Mouse (Mus musculus): Measurements from ENCODE around the gene Sun1. TPM values are rescaled to one million over a fixed set of nuclear protein-coding genes. Genes with fewer than 3 reads are reported as not detected.

Gene Sun1
- polyA plus RNA-seq, 1 experiment: 49.0 TPM

DNA sequence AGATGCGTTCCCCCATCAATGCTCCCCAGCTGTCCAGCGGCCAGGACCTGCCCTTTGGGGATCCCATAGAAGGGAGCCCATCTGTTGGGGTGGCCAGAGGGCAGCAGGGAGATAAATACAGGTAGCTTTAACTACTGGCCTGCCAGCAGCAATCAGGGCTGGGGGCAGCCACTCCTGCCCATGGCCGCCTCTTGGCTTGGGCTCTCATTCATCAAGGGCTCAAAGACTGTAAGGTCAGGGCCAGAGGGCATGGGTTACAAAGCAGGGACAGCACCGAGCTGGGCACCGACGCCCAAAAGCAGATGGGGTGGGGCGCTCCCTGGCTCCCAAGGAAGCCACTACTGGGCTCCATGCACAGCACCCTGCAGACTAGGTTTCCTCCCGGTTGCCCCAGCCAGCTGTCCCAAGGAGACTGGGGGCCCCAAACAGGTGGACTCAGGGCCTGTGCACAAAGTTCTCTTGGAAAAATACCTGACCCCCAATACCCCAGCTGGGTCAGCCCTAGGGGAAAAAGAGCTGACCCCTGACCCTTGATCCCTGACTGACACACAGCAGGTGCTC is 71.6 kb downstream of the Sun1 start:
- Histone ChIP-seq H3K4me1 (ENCODE audit: control insufficient read depth, insufficient read depth, low read length) (peaks cover 4% of the 10 kb centered on the region; the same call in 1 of the 2 replicates), H3K27ac (ENCODE audit: insufficient read depth, low read length) (no peak overlapping the region), H3K4me3 (ENCODE audit: insufficient read depth, low read length) (no peak overlapping the region)
- TF ChIP-seq POLR2A (IDR thresholded peaks at IDR 0.05; ENCODE audit: low read depth, low read length) (no peak), CTCF (IDR thresholded peaks at IDR 0.05; ENCODE audit: borderline replicate concordance, insufficient read depth, low read length) (no peak)

DNA sequence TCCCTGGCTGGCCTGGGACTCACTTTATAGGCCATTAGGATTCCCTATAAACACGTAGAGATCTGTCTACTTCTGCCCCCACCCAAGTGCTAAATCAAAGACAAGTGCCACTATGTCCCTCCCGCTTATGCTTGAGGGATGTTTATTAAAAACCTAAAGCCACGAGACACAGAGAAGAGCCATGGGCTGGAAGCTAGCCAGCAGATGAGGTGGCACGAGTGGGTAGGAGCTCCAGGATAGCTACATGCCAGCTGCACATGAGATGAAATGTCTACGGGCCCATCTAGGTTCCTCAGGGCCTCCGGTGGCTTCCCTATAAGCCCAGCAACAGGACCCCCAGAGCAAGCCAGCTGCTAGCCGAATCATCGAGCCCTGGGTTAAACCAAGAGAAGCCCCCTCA is 76.8 kb downstream of the Sun1 start:
- no peak overlapping the region for H3K27ac ChIP-seq (ENCODE audit: insufficient read depth, low read length)
- no peak overlapping the region for H3K4me3 ChIP-seq (ENCODE audit: insufficient read depth, low read length)
- TF ChIP-seq CTCF (IDR thresholded peaks at IDR 0.05; ENCODE audit: borderline replicate concordance, insufficient read depth, low read length): no peak
- no peak for TF ChIP-seq POLR2A (IDR thresholded peaks at IDR 0.05; ENCODE audit: low read depth, low read length)
- no peaks in the 10 kb centered on the region for H3K4me1 ChIP-seq (ENCODE audit: control insufficient read depth, insufficient read depth, low read length)

DNA sequence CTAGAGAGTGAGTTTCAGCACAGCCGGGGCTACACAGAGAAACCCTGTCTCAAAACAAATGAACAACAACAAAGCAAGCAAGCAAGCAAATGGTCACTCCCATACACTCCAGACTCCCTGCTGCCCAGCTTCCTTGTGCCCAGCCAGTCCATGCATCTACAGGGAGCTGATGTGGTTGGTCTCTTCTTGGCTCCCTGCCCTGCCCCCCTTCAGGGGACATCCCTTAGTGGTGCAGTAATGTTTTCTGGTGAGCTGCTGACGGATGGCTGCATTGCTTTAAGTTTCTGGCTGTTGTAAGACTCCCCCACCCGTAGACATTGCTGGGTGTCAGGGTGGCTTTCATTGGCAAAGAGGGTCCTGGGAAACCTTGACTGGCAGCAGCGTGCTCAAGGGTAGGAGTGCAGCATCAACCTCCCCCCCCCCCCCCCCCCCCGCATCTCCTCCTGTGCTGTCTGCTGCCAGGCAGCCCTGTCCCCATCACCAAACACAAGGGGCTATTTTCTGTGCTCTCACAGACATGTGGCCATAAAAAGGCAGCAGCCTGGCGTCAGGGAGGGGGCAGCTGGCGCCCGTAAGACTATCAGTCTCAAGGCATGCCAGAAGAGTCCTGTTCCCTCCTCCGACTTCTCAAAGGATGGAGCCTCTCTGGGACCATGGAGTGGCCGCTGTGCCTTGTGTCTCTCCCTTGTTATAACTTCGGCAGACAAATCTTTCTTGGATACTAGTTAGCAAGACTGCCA is 81.1 kb downstream of the Sun1 start:
- H3K4me1 ChIP-seq (ENCODE audit: control insufficient read depth, insufficient read depth, low read length): no peaks in the 10 kb centered on the region
- TF ChIP-seq POLR2A (IDR thresholded peaks at IDR 0.05; ENCODE audit: low read depth, low read length) (no peak), CTCF (IDR thresholded peaks at IDR 0.05; ENCODE audit: borderline replicate concordance, insufficient read depth, low read length) (no peak)
- H3K4me3 ChIP-seq (ENCODE audit: insufficient read depth, low read length): no peak overlapping the region
- H3K27ac ChIP-seq (ENCODE audit: insufficient read depth, low read length): no peak overlapping the region

DNA sequence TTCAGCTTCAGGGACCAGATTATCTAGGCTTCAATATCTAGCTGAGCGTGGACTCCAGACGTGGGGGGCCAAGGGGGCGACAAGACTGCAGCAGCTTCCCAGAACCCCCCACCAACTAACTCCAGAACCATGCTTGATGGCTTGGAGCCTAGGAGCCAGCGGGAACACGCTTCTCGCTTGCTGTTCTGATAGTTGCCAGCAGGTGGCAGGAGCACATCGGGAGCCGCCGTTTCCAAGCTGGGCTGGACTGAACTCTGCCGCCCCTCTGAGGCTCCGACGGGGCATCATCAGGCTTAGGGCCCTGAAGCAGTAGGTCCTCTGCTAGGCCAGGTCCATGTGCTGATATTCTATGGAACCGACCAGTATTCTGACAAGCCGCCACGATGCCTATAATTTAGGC is 81.8 kb downstream of the Sun1 start:
- H3K4me1 ChIP-seq (ENCODE audit: control insufficient read depth, insufficient read depth, low read length): no peaks in the 10 kb centered on the region

DNA sequence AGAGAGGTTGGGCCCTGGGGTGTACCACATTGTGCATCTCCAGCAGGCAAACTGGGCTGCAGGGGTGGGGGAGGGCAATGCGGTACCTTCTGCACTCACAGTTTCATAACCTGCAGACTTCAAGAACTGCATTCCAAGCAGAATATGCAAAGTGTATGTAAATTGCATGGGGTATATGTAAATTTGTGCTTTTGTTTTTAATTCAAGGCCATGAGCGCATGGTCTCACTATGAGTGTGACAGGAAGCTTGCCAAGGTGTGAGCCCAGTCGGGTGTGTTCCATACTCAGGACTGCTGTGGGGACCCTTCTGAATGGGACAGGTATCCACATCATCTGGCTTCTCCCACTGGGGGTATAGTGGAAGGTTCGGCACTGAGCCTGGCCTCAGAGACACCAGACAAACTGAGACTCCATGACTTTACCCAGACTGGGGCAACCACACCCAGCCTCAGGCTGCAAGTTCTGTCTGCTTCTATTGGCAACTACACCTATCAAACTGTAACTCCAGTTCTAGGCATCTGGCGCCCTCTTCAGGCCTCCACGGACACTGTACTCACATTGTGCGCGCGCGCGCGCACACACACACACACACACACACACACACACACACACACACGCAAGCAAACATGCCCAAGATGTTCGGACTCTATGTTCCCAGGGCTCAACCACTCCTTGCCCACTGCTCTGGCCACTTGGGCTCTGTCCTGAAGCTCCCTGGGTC is 83.2 kb downstream of the Sun1 start:
- Histone ChIP-seq H3K27ac (ENCODE audit: insufficient read depth, low read length) (no peak overlapping the region), H3K4me3 (ENCODE audit: insufficient read depth, low read length) (no peak overlapping the region), H3K4me1 (ENCODE audit: control insufficient read depth, insufficient read depth, low read length) (no peaks in the 10 kb centered on the region)
- no peak for TF ChIP-seq CTCF (IDR thresholded peaks at IDR 0.05; ENCODE audit: borderline replicate concordance, insufficient read depth, low read length)
- TF ChIP-seq POLR2A (IDR thresholded peaks at IDR 0.05; ENCODE audit: low read depth, low read length): no peak

More for the DNA sequence above, 81.8 kb downstream of the Sun1 start:
- Histone ChIP-seq H3K4me3 (ENCODE audit: insufficient read depth, low read length) (no peak overlapping the region), H3K27ac (ENCODE audit: insufficient read depth, low read length) (no peak overlapping the region)
- no peak for TF ChIP-seq POLR2A (IDR thresholded peaks at IDR 0.05; ENCODE audit: low read depth, low read length)
- peak; percentile 95 for TF ChIP-seq CTCF (IDR thresholded peaks at IDR 0.05; ENCODE audit: borderline replicate concordance, insufficient read depth, low read length)

DNA sequence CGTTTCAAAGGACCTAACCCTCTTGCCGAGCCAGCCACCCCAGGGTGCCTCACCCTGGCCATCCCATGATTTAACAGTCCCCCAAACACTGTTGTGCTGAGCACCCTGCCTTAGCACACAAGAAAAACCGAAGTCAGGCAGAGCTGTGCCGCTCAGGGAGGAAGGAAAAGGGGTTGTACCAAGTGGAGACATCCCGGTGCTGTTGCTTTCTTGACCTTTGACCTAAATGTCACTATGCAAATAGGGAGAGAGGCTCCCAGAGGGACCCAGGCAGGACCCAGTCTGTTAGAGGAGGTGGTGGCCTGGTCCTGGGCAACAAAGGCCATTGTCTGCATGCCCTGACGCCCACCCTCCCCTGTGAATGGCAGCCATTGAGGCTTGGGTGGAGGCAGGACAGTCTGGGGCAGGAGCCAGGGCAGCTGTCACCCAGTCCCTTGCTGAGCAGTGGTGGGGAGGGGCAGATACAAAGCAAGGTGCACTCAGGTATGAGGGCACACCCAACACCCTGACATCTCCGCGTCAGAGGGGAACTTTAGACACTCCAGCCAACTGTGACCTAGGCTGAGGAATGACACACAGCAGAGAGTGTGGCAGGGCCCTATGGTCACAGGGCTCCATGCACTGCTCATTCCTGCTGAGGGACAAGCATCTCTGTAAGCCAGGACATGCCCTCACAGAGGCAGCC is 85.1 kb downstream of the Sun1 start:
- Histone ChIP-seq H3K4me3 (ENCODE audit: insufficient read depth, low read length) (no peak overlapping the region), H3K27ac (ENCODE audit: insufficient read depth, low read length) (no peak overlapping the region), H3K4me1 (ENCODE audit: control insufficient read depth, insufficient read depth, low read length) (no peaks in the 10 kb centered on the region)
- TF ChIP-seq POLR2A (IDR thresholded peaks at IDR 0.05; ENCODE audit: low read depth, low read length): no peak

DNA sequence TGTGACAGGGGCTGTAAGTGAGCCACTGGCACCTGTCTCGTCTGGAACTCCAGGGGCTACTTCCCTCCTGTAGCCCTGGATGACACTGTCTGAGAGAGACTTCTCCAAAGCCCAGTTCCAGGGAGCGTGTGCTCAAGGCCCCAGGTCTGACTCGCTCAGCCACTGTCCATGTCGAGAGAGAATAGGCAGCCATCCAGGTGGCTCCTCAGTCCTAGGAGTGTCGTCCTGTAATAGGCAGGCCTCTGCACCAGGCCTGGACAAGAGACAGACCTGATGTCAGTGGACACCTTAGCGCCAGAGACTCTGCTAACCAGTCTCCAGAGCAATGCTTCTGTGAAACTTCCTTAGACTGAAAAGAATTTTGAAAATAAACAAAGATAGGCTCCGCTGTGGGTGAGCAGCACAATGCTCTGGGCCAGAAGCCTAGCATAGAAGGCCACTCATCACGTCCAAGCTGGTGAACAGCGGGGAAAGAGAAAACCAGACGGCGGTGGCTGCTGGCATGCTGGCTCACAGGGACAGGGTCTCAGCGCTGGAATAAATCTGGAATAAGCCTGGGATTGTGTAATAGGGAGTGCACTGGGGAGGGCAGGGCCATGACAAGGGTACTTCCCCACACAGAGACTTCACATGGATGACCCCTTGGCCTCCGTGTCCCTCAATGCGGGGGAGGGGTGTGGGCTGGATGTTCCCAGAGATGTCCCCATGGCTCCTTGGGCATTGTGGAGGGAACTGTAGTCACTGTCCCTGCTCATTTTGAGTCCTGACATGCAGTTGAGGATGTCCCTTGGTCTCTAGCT is 85.9 kb downstream of the Sun1 start:
- no peak for TF ChIP-seq POLR2A (IDR thresholded peaks at IDR 0.05; ENCODE audit: low read depth, low read length)
- TF ChIP-seq CTCF (IDR thresholded peaks at IDR 0.05; ENCODE audit: borderline replicate concordance, insufficient read depth, low read length): no peak
- H3K4me3 ChIP-seq (ENCODE audit: insufficient read depth, low read length): no peak overlapping the region
- H3K27ac ChIP-seq (ENCODE audit: insufficient read depth, low read length): no peak overlapping the region
- H3K4me1 ChIP-seq (ENCODE audit: control insufficient read depth, insufficient read depth, low read length): no peaks in the 10 kb centered on the region

DNA sequence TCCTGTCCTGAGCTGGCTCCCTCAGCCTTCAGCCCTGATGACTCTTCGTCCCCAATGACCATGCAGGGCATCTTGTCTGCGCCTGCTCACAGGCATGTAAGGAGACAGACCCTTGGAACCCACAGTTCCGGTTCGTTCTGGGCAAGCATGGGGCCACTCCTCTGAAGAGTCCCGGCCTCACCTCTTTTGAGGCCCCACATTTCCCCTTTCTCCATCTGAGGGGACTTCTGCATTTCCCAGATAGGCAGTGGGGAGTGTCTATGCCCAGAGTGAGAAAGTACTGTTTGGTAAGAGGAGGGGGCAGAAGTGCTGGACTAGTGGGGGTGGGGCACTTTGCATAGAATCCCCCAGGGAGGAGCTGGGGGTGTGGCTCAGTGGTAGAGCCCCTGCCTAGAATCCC is 86.7 kb downstream of the Sun1 start:
- no peaks in the 10 kb centered on the region for H3K4me1 ChIP-seq (ENCODE audit: control insufficient read depth, insufficient read depth, low read length)
- H3K27ac ChIP-seq (ENCODE audit: insufficient read depth, low read length): no peak overlapping the region
- H3K4me3 ChIP-seq (ENCODE audit: insufficient read depth, low read length): no peak overlapping the region
- TF ChIP-seq CTCF (IDR thresholded peaks at IDR 0.05; ENCODE audit: borderline replicate concordance, insufficient read depth, low read length) (no peak), POLR2A (IDR thresholded peaks at IDR 0.05; ENCODE audit: low read depth, low read length) (no peak)

DNA sequence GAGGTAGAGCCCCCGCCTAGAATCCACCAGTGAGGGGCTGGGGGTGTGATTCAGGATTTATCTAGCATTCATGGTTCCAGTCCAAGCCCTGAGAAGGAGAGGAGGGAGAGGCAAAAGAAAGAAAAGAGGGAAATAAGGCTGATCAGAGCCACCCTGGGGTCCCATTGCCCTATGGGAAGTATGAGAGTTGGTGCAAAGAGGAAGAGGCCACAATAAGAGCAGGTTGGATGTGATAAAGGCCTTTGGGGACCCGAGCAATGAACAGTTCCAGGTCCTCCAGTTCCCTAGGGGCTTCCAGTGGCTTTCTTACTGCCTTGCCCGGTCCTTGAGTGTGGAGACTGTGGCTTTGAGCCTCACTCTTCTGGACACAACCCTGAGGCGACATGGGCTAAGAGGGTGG is 87.3 kb downstream of the Sun1 start:
- Histone ChIP-seq H3K27ac (ENCODE audit: insufficient read depth, low read length) (no peak overlapping the region), H3K4me1 (ENCODE audit: control insufficient read depth, insufficient read depth, low read length) (no peaks in the 10 kb centered on the region), H3K4me3 (ENCODE audit: insufficient read depth, low read length) (no peak overlapping the region)
- TF ChIP-seq POLR2A (IDR thresholded peaks at IDR 0.05; ENCODE audit: low read depth, low read length) (no peak), CTCF (IDR thresholded peaks at IDR 0.05; ENCODE audit: borderline replicate concordance, insufficient read depth, low read length) (no peak)

Data from embryonic fibroblast, embryonic 13.5 days (primary cell).